Mouse (Mus musculus): Measurements from ENCODE around the gene Smad3. TPM values are rescaled to one million over a fixed set of nuclear protein-coding genes. Genes with fewer than 3 reads are reported as not detected.
A peak's percentile ranks its signal among the peaks of the same experiment; 100 is the strongest.

Smad3 gene
- polyA plus RNA-seq, 1 experiment from 2014 or later, result 5.0 TPM

DNA sequence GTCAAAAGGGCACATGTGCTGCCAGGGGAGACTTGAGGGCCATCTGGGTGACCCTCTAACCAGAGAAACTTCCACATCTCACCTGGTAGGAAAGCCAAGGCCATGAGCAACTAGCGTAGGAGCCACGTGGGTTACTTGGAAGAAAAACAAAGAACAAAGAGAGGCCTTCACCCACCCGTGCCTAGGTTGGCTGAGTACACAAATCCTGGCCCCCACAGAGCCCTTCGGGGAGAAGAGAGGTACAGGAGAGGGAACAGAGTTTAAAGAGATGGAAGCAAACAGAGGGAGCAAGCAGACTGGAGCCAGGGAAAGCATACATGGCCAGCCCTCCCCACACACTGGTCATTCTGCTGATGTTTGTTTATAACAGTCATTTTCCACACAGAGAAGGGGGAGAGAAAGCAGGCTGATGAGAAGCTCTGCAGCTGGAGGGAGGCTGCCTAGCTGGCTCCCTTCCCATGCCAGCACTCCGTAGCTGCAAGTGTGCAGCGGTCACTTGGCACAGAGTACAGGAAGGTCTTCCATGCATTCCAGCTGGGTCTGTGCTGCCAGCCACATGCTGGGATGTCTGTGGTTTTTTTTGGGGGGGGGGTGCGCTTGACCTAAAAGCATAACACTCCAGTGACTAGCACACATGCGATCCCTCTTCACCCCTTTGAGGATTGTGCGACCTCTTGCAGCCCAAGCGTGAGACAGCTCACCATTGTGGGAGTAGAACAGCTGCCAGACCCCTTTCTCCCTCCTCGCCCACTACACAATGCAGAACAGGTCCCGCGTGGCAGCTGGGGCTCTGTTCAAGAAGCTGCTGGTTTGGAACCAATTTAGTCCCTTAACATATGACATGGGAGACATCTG is 92.8 kb downstream of the Smad3 start:
- no peaks in the 10 kb centered on the region for H3K9me3 ChIP-seq (ENCODE audit: control insufficient read depth)
- no peak for ATAC-seq
- WGBS, result 62% methylated on average over 13 of the region's 13 CpGs
- TF ChIP-seq CTCF (IDR thresholded peaks at IDR 0.05; ENCODE audit: low read depth), result no peak
- no peak overlapping the region; the same call in 1 of the 2 replicates for H3K27ac ChIP-seq (ENCODE audit: low read depth, low read length)
- H3K4me3 ChIP-seq (ENCODE audit: low read depth, low read length), result no peak overlapping the region
- peaks cover 15% of the 10 kb centered on the region; the same call in 1 of the 2 replicates for H3K36me3 ChIP-seq (ENCODE audit: control insufficient read depth, insufficient read depth)
- H3K4me1 ChIP-seq (replicated peaks; ENCODE audit: control insufficient read depth, insufficient read depth, low read length), result peaks cover 20% of the 10 kb centered on the region; the same call in 1 of the 2 replicates
- no peak overlapping the region for H3K4me2 ChIP-seq (replicated peaks; ENCODE audit: low read depth)
- no peaks in the 10 kb centered on the region for H3K27me3 ChIP-seq (replicated peaks; ENCODE audit: control insufficient read depth, insufficient read depth, low read length)
- no peak overlapping the region for H3K9ac ChIP-seq (ENCODE audit: low read depth, low read length)

DNA sequence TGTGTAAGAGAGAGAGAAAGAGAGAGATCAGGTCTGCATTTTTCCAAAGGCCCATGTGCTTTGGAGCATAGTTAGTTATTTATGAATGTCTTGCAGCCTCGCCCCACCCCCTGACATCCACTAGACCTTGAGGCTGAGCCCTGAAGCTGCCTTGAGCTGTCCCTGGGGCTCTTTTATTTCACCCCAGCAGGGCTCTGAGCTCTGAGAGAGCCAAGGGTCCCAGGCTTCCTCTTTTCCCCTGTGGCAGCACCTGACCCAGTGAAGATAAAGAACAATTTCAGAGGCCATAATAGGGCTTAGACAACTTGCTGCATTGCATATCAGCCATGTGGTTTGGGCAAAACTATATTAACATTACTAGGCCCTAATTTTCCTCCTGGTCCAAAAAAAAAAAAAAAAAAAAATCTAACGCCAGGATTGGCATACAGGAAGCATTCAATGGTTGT is 93.5 kb downstream of the Smad3 start:
- 54% methylated on average over 2 of the region's 2 CpGs for WGBS
- H3K27me3 ChIP-seq (replicated peaks; ENCODE audit: control insufficient read depth, insufficient read depth, low read length), result no peaks in the 10 kb centered on the region
- H3K9me3 ChIP-seq (ENCODE audit: control insufficient read depth), result no peaks in the 10 kb centered on the region
- no peak for ATAC-seq
- H3K36me3 ChIP-seq (ENCODE audit: control insufficient read depth, insufficient read depth), result peaks cover 15% of the 10 kb centered on the region; the same call in 1 of the 2 replicates
- H3K9ac ChIP-seq (ENCODE audit: low read depth, low read length), result no peak overlapping the region
- no peak overlapping the region for H3K4me3 ChIP-seq (ENCODE audit: low read depth, low read length)
- peaks cover 23% of the 10 kb centered on the region; the same call in 1 of the 2 replicates for H3K4me1 ChIP-seq (replicated peaks; ENCODE audit: control insufficient read depth, insufficient read depth, low read length)
- no peak overlapping the region for H3K4me2 ChIP-seq (replicated peaks; ENCODE audit: low read depth)
- no peak for TF ChIP-seq CTCF (IDR thresholded peaks at IDR 0.05; ENCODE audit: low read depth)
- peak overlapping the region; percentile 82 for H3K27ac ChIP-seq (ENCODE audit: low read depth, low read length)

- peaks cover 20% of the 10 kb centered on the region; the same call in 1 of the 2 replicates for H3K4me1 ChIP-seq (replicated peaks; ENCODE audit: control insufficient read depth, insufficient read depth, low read length)
These were observed 94.6 kb downstream of the Smad3 start for GRCm38 (mm10) chr9:63663222-63663621.

DNA sequence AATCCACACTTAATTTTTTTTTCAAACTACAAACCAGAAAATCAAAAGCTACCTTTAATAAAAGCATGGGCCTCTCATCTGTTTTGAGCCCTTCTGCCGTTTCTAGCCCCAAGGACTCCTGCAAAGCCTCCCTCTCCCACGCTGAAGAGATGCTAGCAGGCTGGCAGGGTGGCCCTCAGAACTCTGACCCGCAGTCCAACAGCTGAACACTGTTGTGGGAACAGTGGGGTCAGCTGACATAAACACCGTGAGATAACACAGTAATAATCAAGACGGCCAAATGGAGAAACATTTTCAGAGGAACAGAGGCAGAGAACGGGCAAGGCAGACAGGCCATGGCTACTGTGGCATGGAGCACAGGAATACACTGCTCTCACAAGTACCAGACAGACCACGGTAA is 95.0 kb downstream of the Smad3 start:
- no peak overlapping the region for H3K4me2 ChIP-seq (replicated peaks; ENCODE audit: low read depth)
- peak; percentile 60 for ATAC-seq
- peak overlapping the region; percentile 82 for H3K27ac ChIP-seq (ENCODE audit: low read depth, low read length)
- H3K9ac ChIP-seq (ENCODE audit: low read depth, low read length), result no peak overlapping the region
- peaks cover 15% of the 10 kb centered on the region; the same call in 1 of the 2 replicates for H3K4me1 ChIP-seq (replicated peaks; ENCODE audit: control insufficient read depth, insufficient read depth, low read length)
- H3K4me3 ChIP-seq (ENCODE audit: low read depth, low read length), result no peak overlapping the region
- peaks cover 15% of the 10 kb centered on the region; the same call in 1 of the 2 replicates for H3K36me3 ChIP-seq (ENCODE audit: control insufficient read depth, insufficient read depth)
- no peak for TF ChIP-seq CTCF (IDR thresholded peaks at IDR 0.05; ENCODE audit: low read depth)
- no peaks in the 10 kb centered on the region for H3K9me3 ChIP-seq (ENCODE audit: control insufficient read depth)
- H3K27me3 ChIP-seq (replicated peaks; ENCODE audit: control insufficient read depth, insufficient read depth, low read length), result no peaks in the 10 kb centered on the region
- WGBS, result 33% methylated on average over 7 of the region's 7 CpGs

More at GRCm38 (mm10) chr9:63663222-63663621, 94.6 kb downstream of the Smad3 start:
- 0 out of 2 replicates have a peak overlapping the region, but pooled peaks have one; percentile 24 for H3K4me2 ChIP-seq (replicated peaks; ENCODE audit: low read depth)
- no peak for TF ChIP-seq CTCF (IDR thresholded peaks at IDR 0.05; ENCODE audit: low read depth)
- peaks cover 15% of the 10 kb centered on the region; the same call in 1 of the 2 replicates for H3K36me3 ChIP-seq (ENCODE audit: control insufficient read depth, insufficient read depth)
- peak overlapping the region; percentile 82 for H3K27ac ChIP-seq (ENCODE audit: low read depth, low read length)
- H3K9me3 ChIP-seq (ENCODE audit: control insufficient read depth), result no peaks in the 10 kb centered on the region
- H3K9ac ChIP-seq (ENCODE audit: low read depth, low read length), result no peak overlapping the region
- WGBS, result 71% methylated on average over 10 of the region's 10 CpGs
- ATAC-seq, result no peak
- no peaks in the 10 kb centered on the region for H3K27me3 ChIP-seq (replicated peaks; ENCODE audit: control insufficient read depth, insufficient read depth, low read length)
- no peak overlapping the region for H3K4me3 ChIP-seq (ENCODE audit: low read depth, low read length)

DNA sequence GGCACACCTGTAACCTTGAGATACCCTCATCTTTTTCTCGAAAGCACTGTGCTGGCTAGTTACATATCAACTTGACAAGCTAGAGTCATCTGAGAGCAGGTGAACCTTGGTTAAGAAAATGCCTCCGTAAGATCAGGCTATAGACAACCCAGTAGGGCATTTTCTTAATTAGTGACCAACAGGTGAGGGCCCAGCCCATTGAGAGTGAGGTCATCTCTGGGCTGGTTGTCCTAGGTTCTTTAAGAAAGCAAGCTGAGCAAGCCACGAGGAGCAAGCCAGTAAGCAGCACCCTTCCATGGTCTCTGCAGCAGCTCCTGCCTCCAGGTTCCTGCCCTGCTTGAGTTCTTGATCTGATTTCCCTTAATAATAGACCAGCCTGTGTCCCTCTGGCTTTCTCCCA is 97.1 kb downstream of the Smad3 start:
- peak overlapping the region; percentile 4; the same call in 1 of the 2 replicates for H3K4me2 ChIP-seq (replicated peaks; ENCODE audit: low read depth)
- H3K36me3 ChIP-seq (ENCODE audit: control insufficient read depth, insufficient read depth), result peaks cover 11% of the 10 kb centered on the region; the same call in 1 of the 2 replicates

GRCm38 (mm10) chr9:63660061-63660460 is 97.7 kb downstream of the Smad3 start:
- no peaks in the 10 kb centered on the region for H3K9me3 ChIP-seq (ENCODE audit: control insufficient read depth)
- peak; percentile 40 for TF ChIP-seq CTCF (IDR thresholded peaks at IDR 0.05; ENCODE audit: low read depth)
- H3K9ac ChIP-seq (ENCODE audit: low read depth, low read length), result 0 out of 2 replicates have a peak overlapping the region, but pooled peaks have one; percentile 17
- no peaks in the 10 kb centered on the region for H3K27me3 ChIP-seq (replicated peaks; ENCODE audit: control insufficient read depth, insufficient read depth, low read length)
- peak overlapping the region; percentile 82 for H3K27ac ChIP-seq (ENCODE audit: low read depth, low read length)
- WGBS, result 44% methylated on average over 4 of the region's 4 CpGs
- peak overlapping the region; percentile 4; the same call in 1 of the 2 replicates for H3K4me2 ChIP-seq (replicated peaks; ENCODE audit: low read depth)
- no peak overlapping the region for H3K4me3 ChIP-seq (ENCODE audit: low read depth, low read length)
- peaks cover 5% of the 10 kb centered on the region; the same call in 1 of the 2 replicates for H3K4me1 ChIP-seq (replicated peaks; ENCODE audit: control insufficient read depth, insufficient read depth, low read length)
- H3K36me3 ChIP-seq (ENCODE audit: control insufficient read depth, insufficient read depth), result peaks cover 15% of the 10 kb centered on the region
- peak; percentile 80 for ATAC-seq

More for the DNA sequence above, 97.1 kb downstream of the Smad3 start:
- TF ChIP-seq CTCF (IDR thresholded peaks at IDR 0.05; ENCODE audit: low read depth), result no peak
- Histone ChIP-seq H3K4me1 (replicated peaks; ENCODE audit: control insufficient read depth, insufficient read depth, low read length) (peaks cover 5% of the 10 kb centered on the region; the same call in 1 of the 2 replicates), H3K27ac (ENCODE audit: low read depth, low read length) (peak overlapping the region; percentile 82), H3K9ac (ENCODE audit: low read depth, low read length) (no peak overlapping the region), H3K4me3 (ENCODE audit: low read depth, low read length) (no peak overlapping the region), H3K9me3 (ENCODE audit: control insufficient read depth) (no peaks in the 10 kb centered on the region), H3K27me3 (replicated peaks; ENCODE audit: control insufficient read depth, insufficient read depth, low read length) (no peaks in the 10 kb centered on the region)
- WGBS, result 43% methylated on average over 3 of the region's 3 CpGs
- ATAC-seq, result peak; percentile 41

All from intestine, postnatal 0 days (tissue).